Mouse (Mus musculus) midbrain, embryonic 14.5 days (tissue): ENCODE results near the gene Zfp652. TPM values are rescaled to one million over a fixed set of nuclear protein-coding genes. Genes with fewer than 3 reads are reported as not detected.

Experiments used
- ATAC-seq: fragments of 200-750 bp; cut with Nextera tagmentation; 2 replicates; pipeline ENCODE4 v1.8.0; 2017; ENCODE audit warnings: moderate number of reproducible peaks, moderate library complexity; ENCODE audit not compliant: low FRiP score, low TSS enrichment
- DNase-seq: peaks from one replicate; pipeline ENCODE4 v3.0.0-alpha.2; 2015
- H3K27ac ChIP-seq: fragments of 300-500 bp; sonication (generic); replicated peaks from 2 replicates; pipeline ENCODE4 v1.5.1; 2014; ENCODE audit warnings: mild to moderate bottlenecking, low read depth, low read length, moderate library complexity
- H3K27me3 ChIP-seq: fragments of 300-500 bp; sonication (generic); 2 replicates; pipeline ENCODE4 v1.6.1; 2014; ENCODE audit warnings: low read length, control low read depth, mixed read lengths; ENCODE audit not compliant: control insufficient read depth, insufficient read depth
- H3K36me3 ChIP-seq: fragments of 300-500 bp; sonication (generic); 2 replicates; pipeline ENCODE4 v1.6.1; 2014; ENCODE audit warnings: low read length, control low read depth; ENCODE audit not compliant: control insufficient read depth, insufficient read depth
- H3K4me1 ChIP-seq: fragments of 300-500 bp; sonication (generic); 2 replicates; pipeline ENCODE4 v1.6.1; 2014; ENCODE audit warnings: mild to moderate bottlenecking, antibody characterized with exemption, low read length, control low read depth; ENCODE audit not compliant: control insufficient read depth, insufficient read depth
- H3K4me2 ChIP-seq: fragments of 300-500 bp; sonication (generic); 2 replicates; pipeline ENCODE4 v1.6.1; 2014; ENCODE audit warnings: mild to moderate bottlenecking, low read length, moderate library complexity
- H3K4me3 ChIP-seq: fragments of 300-500 bp; sonication (generic); replicated peaks from 2 replicates; pipeline ENCODE4 v1.5.1; 2014; ENCODE audit warnings: low read depth, low read length
- H3K9ac ChIP-seq: fragments of 300-500 bp; sonication (generic); replicated peaks from 2 replicates; pipeline ENCODE4 v1.6.1; 2014; ENCODE audit warnings: mild to moderate bottlenecking, low read length, moderate library complexity
- H3K9me3 ChIP-seq: fragments of 300-500 bp; sonication (generic); 2 replicates; pipeline ENCODE4 v1.6.1; 2016; ENCODE audit warnings: low read length, control low read depth, mixed read lengths; ENCODE audit not compliant: control insufficient read depth
- WGBS: fragments of 180-500 bp; shearing (Covaris S2); extraction: QIAGEN DNeasy Blood & Tissue Kit; methylation state at CpG from one replicate; pipeline ENCODE4 v1.1.7; 2014; 5-methylcytosine and 5-hydroxymethylcytosine counted together
- polyA plus RNA-seq: library from polyadenylated mRNA; unstranded; fragments of >200 nt; fragmentation: Nextera tagmentation; extraction: Ambion mirVana; gene quantifications from 2 replicates; pipeline ENCODE4 v1.2.1, GENCODE M21; 2014

The Zfp652 gene
- polyA plus RNA-seq, 1 experiment from 2014 or later, result 13.1 TPM

GRCm38 (mm10) chr11:95682946-95683345 lies 29.5 kb upstream of the Zfp652 start:
- H3K27me3 ChIP-seq, result no peaks in the 10 kb centered on the region
- H3K4me3 ChIP-seq, result no peak overlapping the region
- H3K4me1 ChIP-seq, result no peaks in the 10 kb centered on the region
- DNase-seq (no peak), ATAC-seq (no peak)
- WGBS, result 91% methylated on average over 3 of the region's 3 CpGs
- H3K27ac ChIP-seq, result no peak overlapping the region
- H3K9ac ChIP-seq, result no peak overlapping the region
- H3K4me2 ChIP-seq, result no peak overlapping the region
- no peaks in the 10 kb centered on the region for H3K9me3 ChIP-seq
- H3K36me3 ChIP-seq, result peaks cover 38% of the 10 kb centered on the region

GRCm38 (mm10) chr11:95686031-95686430 lies 26.4 kb upstream of the Zfp652 start:
- H3K4me1 ChIP-seq, result no peaks in the 10 kb centered on the region
- H3K9ac ChIP-seq, result no peak overlapping the region
- H3K4me3 ChIP-seq, result no peak overlapping the region
- DNase-seq (peak; percentile 91), ATAC-seq (no peak; the same call in 1 of the 2 replicates)
- no peaks in the 10 kb centered on the region for H3K9me3 ChIP-seq
- H3K36me3 ChIP-seq, result peaks cover 11% of the 10 kb centered on the region
- no peak overlapping the region for H3K4me2 ChIP-seq
- H3K27ac ChIP-seq, result no peak overlapping the region
- H3K27me3 ChIP-seq, result no peaks in the 10 kb centered on the region
- 4% methylated on average over 4 of the region's 4 CpGs for WGBS

- 41% methylated on average over 11 of the region's 11 CpGs for WGBS
- H3K4me1 ChIP-seq, result no peaks in the 10 kb centered on the region
- no peak overlapping the region for H3K4me2 ChIP-seq
- no peak overlapping the region for H3K27ac ChIP-seq
- H3K9ac ChIP-seq, result no peak overlapping the region
- ATAC-seq, result no peak
- peak; percentile 30 for DNase-seq
- H3K36me3 ChIP-seq, result no peaks in the 10 kb centered on the region; the same call in 1 of the 2 replicates
- no peak overlapping the region for H3K4me3 ChIP-seq
- H3K9me3 ChIP-seq, result no peaks in the 10 kb centered on the region
- H3K27me3 ChIP-seq, result no peaks in the 10 kb centered on the region
Measured at GRCm38 (mm10) chr11:95687084-95687656, 25.3 kb upstream of the Zfp652 start.

- Histone ChIP-seq H3K4me2 (no peak overlapping the region), H3K4me3 (no peak overlapping the region), H3K27me3 (no peaks in the 10 kb centered on the region), H3K27ac (no peak overlapping the region), H3K4me1 (no peaks in the 10 kb centered on the region), H3K9ac (no peak overlapping the region), H3K36me3 (no peaks in the 10 kb centered on the region), H3K9me3 (no peaks in the 10 kb centered on the region)
- 88% methylated on average over 6 of the region's 6 CpGs for WGBS
- ATAC-seq, result no peak
- no peak for DNase-seq
Measured at GRCm38 (mm10) chr11:95688515-95688914, 24.0 kb upstream of the Zfp652 start.

GRCm38 (mm10) chr11:95688981-95689380 lies 23.5 kb upstream of the Zfp652 start:
- H3K27me3 ChIP-seq, result no peaks in the 10 kb centered on the region
- no peak overlapping the region for H3K27ac ChIP-seq
- no peaks in the 10 kb centered on the region for H3K36me3 ChIP-seq
- WGBS, result 84% methylated on average over 7 of the region's 7 CpGs
- no peak overlapping the region for H3K4me2 ChIP-seq
- no peak overlapping the region for H3K4me3 ChIP-seq
- DNase-seq (no peak), ATAC-seq (no peak)
- H3K4me1 ChIP-seq, result no peaks in the 10 kb centered on the region
- no peak overlapping the region for H3K9ac ChIP-seq
- H3K9me3 ChIP-seq, result no peaks in the 10 kb centered on the region

- WGBS, result 87% methylated on average over 3 of the region's 3 CpGs
- ATAC-seq (no peak), DNase-seq (no peak)
- H3K4me3 ChIP-seq, result no peak overlapping the region
- no peaks in the 10 kb centered on the region for H3K9me3 ChIP-seq
- no peak overlapping the region for H3K4me2 ChIP-seq
- no peak overlapping the region for H3K27ac ChIP-seq
- H3K9ac ChIP-seq, result no peak overlapping the region
- no peaks in the 10 kb centered on the region for H3K36me3 ChIP-seq
- H3K27me3 ChIP-seq, result no peaks in the 10 kb centered on the region
- H3K4me1 ChIP-seq, result no peaks in the 10 kb centered on the region
Measured at GRCm38 (mm10) chr11:95689544-95689943, 22.9 kb upstream of the Zfp652 start.

- H3K4me2 ChIP-seq, result no peak overlapping the region
- H3K9ac ChIP-seq, result no peak overlapping the region
- ATAC-seq (no peak), DNase-seq (no peak)
- no peak overlapping the region for H3K4me3 ChIP-seq
- H3K36me3 ChIP-seq, result no peaks in the 10 kb centered on the region
- 85% methylated on average over 5 of the region's 5 CpGs for WGBS
- H3K27me3 ChIP-seq, result no peaks in the 10 kb centered on the region
- no peaks in the 10 kb centered on the region for H3K4me1 ChIP-seq
- no peak overlapping the region for H3K27ac ChIP-seq
- no peaks in the 10 kb centered on the region for H3K9me3 ChIP-seq
Measured at GRCm38 (mm10) chr11:95698541-95698940, 13.9 kb upstream of the Zfp652 start.

- Histone ChIP-seq H3K4me2 (no peak overlapping the region), H3K4me3 (no peak overlapping the region), H3K9ac (no peak overlapping the region), H3K27me3 (no peaks in the 10 kb centered on the region), H3K9me3 (no peaks in the 10 kb centered on the region), H3K4me1 (no peaks in the 10 kb centered on the region), H3K27ac (no peak overlapping the region), H3K36me3 (no peaks in the 10 kb centered on the region)
- ATAC-seq, result no peak
- no peak for DNase-seq
- WGBS, result 93% methylated on average over 13 of the region's 13 CpGs
Measured at GRCm38 (mm10) chr11:95700778-95701739, 11.4 kb upstream of the Zfp652 start.
